Mouse (Mus musculus): Measurements from ENCODE around the gene Supt16.
A peak's percentile ranks its signal among the peaks of the same experiment; 100 is the strongest.

Supt16 gene

GRCm38 (mm10) chr14:52197156-52197878 is at the start of gene Supt16:
Gene Supt16, minus strand, starts transcription at chr14:52197416.
- DNase-seq (ENCODE audit: inconsistent age in 2 of 2, low spot score in 1 of 2) = peak; percentile 86 to 96

- peak in 1 of 2 experiments; percentile 45 for DNase-seq (ENCODE audit: inconsistent age in 2 of 2, low spot score in 1 of 2)
Measured at GRCm38 (mm10) chr14:52246129-52246528, 48.9 kb upstream of the Supt16 start.

GRCm38 (mm10) chr14:52244690-52245042 is 47.5 kb upstream of the Supt16 start:
- DNase-seq (ENCODE audit: inconsistent age in 2 of 2, low spot score in 1 of 2) = no peak

DNA sequence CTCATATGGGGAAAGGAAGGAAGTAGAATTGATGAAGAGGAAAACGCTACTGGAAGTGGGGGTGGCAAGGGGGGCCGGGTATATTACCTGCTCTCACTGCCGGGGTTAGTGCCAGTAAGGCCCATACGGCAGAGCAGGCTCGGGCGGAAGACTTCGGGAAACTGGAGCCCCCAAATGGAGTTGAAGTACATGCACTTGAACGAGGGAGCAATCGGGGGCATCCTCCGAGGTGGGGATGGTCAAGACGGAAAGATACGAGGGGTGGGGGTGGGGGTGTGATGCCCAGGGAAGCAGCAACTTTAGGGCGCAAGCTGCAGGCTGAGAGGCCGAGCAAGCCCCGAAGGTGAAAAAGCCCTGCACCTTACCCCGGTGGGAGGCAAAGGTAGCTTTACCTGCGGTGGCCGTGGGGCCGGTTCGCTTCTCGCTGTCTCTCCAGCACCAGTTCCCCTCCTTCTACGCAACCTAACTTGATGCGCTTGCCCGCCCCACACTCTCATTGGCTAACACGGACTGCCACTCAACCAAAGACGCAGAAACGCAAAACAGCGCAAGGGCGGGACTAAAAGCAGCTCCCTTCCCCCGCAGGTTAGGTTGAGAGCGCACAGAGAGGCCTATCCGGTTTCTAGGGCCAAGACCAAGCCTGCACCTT is 46.9 kb upstream of the Supt16 start:
- peak; percentile 98 to 100 for DNase-seq (ENCODE audit: inconsistent age in 2 of 2, low spot score in 1 of 2)

GRCm38 (mm10) chr14:52236216-52236615 is 39.0 kb upstream of the Supt16 start:
- no peak for DNase-seq (ENCODE audit: inconsistent age in 2 of 2, low spot score in 1 of 2)

- peak; percentile 73 to 85 for DNase-seq (ENCODE audit: inconsistent age in 2 of 2, low spot score in 1 of 2)
Measured at GRCm38 (mm10) chr14:52235165-52235564, 37.9 kb upstream of the Supt16 start.

DNA sequence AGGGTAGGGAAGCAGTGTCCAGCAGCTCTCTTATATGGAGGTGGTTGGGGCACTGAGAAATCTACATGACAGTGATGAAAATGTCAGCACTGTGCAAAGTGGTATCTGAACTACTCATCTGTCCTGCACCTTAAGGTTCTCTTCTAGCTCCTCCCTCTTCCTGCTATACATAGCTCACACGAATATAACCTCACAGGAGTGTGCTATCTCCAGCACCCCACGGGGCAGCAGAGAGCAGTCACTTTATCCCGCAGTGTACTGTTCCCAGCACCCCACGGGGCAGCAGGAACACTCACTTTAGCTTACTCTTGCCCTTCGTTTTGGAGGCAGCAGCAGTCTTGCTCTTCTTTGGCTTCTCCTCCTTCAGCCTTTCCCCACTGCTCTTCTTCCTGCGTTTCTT is 35.0 kb upstream of the Supt16 start:
- DNase-seq (ENCODE audit: inconsistent age in 2 of 2, low spot score in 1 of 2) = no peak

DNA sequence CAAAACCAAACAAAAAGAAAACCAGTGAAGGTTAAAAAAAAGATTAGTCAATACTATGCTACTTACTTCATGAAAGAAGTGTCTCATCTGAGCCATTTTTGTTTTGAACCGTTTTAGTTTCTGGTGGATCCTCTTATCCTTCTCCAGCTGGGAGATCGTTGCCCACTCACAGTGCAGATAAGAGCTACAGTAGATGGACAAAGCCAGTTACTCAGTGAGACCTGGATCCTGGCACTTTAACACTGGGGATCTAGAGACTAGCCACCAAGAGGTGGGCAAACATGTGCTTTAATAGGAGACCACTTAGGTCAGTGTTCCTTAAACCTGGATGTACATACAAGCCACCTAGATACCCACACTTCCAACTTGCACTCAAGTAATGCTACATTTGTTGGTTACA is 28.8 kb upstream of the Supt16 start:
- DNase-seq (ENCODE audit: inconsistent age in 2 of 2, low spot score in 1 of 2) = no peak

GRCm38 (mm10) chr14:52217261-52217660 is 20.0 kb upstream of the Supt16 start:
- DNase-seq (ENCODE audit: inconsistent age in 2 of 2, low spot score in 1 of 2) = no peak

DNA sequence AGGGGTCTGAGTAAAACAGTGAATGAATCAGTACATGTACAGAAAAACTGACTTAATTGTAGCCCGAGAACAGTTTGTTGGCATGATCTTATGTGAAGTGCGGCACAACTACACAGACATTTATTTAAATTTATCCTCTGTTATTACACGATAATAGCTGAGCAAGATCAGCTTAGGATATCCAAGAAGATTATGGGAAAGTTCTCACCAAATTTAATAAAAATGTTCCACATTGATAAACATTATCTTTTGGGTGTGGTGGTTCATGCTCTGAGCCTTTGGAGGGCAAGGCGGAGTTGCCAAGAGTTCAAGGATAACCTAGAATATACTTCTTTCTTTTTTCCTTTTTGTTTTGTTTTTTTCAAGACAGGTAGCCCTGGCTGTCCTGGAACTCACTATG is 2.2 kb upstream of the Supt16 start:
- DNase-seq (ENCODE audit: inconsistent age in 2 of 2, low spot score in 1 of 2) = no peak

- DNase-seq (ENCODE audit: inconsistent age in 2 of 2, low spot score in 1 of 2) = peak in 1 of 2 experiments; percentile 43
Measured at GRCm38 (mm10) chr14:52198141-52198540, 925 bp upstream of the Supt16 start.

DNA sequence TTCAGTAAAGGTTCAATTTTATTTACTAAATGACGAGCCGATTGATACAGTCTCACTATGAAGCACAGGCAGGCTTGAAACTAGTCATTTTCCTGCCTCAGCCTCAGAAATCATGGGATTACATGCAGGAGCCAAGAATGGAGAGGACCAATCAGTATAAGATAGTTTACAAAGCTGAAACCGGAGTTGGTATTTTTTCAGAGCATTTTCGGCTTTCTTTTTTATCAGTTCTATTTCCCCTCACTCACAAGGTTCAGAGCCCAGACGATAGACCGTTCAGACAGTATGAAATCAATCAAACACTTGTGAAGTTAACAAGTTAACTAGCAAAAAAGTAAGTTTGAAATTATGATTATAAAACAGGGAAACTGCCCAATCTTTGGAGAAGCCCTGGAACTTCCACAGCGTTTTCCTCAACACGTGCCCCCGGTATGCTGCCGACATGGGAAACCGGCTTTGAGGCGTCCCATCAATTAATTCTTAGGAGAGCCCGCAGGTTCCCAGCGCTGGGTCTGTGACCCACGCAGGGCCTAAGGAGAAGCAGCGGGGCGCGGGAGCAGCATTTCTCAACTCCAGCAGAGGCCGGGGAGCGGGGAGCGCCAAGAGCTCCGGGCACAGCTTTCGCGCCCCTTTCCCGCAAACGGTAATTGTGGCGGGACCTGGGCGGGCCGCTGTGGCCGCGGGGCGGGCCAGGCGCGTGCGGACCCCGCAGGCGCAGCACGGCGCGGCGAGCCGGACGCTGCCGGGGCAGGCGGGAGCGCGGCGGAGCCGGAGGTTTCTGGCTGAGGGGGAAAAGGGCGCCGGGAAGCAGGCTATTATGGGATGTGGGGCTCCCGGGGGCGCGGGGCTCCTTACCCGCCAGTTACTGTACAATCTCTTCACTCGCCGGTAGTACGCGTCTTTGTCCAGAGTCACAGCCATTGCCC is 723 bp downstream of the Supt16 start:
- peak in 1 of 2 experiments; percentile 52 for DNase-seq (ENCODE audit: inconsistent age in 2 of 2, low spot score in 1 of 2)

DNA sequence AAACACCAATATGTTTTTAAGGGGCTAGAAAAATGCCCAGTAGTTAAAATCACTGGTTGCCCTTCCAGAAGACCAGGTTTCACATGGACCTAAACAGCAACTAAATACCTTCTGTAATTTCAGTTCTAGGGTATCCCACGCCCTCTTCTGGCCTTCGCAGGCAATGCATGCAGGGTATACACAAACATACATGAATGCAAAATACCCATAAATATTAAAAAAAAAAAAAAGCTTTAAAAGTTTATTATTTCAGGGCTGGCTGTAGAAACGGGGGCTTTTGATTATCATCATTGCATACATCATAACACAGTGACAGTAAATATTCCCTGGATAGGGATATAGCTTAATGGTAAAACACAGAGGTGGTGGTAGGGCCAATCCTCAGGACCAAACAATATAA is 1.5 kb downstream of the Supt16 start:
- peak; percentile 51 to 68 for DNase-seq (ENCODE audit: inconsistent age in 2 of 2, low spot score in 1 of 2)

DNA sequence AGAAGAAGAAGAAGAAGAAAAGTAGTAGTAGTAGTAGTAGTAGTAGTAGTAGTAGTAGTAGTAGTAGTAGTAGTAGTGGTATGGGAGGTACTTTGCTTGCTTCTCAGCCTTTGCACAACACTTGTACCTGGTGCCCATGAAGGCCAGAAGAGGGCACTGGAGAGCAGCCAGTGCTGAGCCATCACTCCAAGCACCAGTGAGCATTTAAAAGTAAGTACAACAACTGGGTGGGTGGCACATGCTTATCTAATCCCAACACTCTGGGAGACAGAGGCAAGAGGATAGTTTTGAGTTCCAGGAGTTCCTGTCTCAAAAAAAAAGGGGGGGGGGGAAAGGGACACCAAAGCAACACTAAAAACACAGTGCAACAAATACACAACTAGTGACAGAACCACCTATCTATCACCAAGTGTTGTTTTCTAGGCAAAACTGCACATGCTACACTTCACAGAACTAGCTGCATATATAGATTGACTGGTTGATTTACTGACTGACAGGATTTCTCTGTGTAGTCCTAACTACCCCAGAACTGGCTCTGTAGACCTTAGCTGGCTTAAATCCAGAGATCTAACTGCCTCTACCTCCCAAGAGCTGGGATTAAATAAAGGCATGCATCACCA is 6.4 kb downstream of the Supt16 start:
- peak; percentile 34 to 73 for DNase-seq (ENCODE audit: inconsistent age in 2 of 2, low spot score in 1 of 2)

DNA sequence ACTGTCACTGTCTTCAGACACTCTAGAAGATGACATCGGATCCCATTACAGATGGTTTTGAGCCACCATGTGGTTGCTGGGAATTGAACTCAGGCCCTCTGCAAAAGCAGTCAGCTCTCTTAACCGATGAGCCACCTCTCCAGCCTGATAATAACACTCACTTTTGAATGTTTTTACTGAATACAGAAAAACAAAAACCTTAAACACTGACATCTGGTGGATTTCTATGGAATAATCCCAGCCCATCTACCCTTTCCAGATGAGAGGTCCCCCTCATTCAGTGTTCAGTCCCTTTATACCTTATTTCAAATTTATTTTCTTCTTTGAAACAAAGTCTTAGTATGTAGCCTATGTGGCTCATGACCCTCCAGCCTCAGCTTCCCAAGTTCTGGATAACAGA is 7.7 kb downstream of the Supt16 start:
- DNase-seq (ENCODE audit: inconsistent age in 2 of 2, low spot score in 1 of 2) = peak in 1 of 2 experiments; percentile 34

GRCm38 (mm10) chr14:52188788-52189187 is 8.4 kb downstream of the Supt16 start:
- DNase-seq (ENCODE audit: inconsistent age in 2 of 2, low spot score in 1 of 2) = no peak

GRCm38 (mm10) chr14:52166571-52166970 is 30.6 kb downstream of the Supt16 start:
- no peak for DNase-seq (ENCODE audit: inconsistent age in 2 of 2, low spot score in 1 of 2)

DNA sequence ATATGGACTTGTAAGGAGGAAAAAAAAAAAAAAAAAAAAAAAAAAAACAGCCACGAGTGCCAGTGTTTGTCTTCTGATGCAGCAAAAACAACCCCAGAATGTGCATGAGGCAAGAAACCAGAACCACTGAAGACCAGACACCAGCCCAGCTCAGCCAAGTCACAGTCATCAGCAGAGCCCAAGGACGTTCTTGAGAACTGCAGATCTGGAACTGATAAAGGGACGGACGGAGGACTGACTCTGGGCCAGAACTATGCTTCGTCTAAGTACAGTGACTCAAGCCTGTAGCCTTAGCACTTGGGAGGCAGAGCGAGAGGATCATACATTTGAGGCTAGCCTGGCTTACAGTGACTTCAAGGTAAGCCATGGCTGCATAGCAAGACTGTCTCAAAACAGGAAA is 36.3 kb downstream of the Supt16 start:
- DNase-seq (ENCODE audit: inconsistent age in 2 of 2, low spot score in 1 of 2) = peak; percentile 83 to 88

DNA sequence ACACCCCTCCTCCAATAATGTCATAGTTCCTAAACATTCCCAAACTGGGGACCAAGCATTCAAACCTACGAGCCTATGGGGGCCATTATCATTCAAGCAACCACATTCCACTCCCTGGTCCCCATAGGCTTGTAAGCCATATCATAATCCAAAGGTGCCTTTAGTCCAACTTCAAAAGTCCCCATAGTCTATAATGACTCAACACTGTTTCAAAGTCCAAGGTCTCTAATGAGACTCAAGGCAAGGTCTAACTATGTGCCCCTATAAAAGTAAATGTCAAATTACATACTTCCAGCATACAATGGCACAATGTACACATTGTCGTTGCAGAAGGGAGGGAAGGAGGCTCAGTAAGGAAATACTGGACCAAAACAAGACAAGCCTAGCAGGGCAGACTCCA is 42.2 kb downstream of the Supt16 start:
- no peak for DNase-seq (ENCODE audit: inconsistent age in 2 of 2, low spot score in 1 of 2)

GRCm38 (mm10) chr14:52152613-52153012 is 44.6 kb downstream of the Supt16 start:
- DNase-seq (ENCODE audit: inconsistent age in 2 of 2, low spot score in 1 of 2) = no peak

GRCm38 (mm10) chr14:52152179-52152578 is 45.0 kb downstream of the Supt16 start:
- DNase-seq (ENCODE audit: inconsistent age in 2 of 2, low spot score in 1 of 2) = no peak

Measured in adrenal gland, adult (tissue).